Mouse (Mus musculus): ENCODE results near the gene Ank3.

DNA sequence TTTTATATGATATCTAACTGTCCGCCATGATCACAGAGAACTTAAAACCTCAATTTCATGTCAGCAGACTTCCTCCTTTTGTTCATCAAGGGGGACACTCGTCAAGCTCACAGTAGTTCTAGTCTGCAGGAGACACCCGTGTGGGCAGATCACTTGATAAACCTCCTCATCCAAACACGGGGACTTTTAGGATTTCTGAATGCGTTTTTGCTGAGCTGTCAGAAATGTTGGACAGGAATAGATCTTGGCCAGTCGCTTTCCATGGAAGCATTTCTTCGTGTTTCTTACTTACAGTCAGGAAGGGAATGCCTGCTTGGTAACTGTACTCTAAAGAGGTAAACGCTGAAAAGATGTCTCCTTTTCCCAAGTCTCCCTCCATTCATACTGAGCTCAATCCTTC lies 598.5 kb downstream of the Ank3 start:
- TF ChIP-seq TCF12 (IDR thresholded peaks at IDR 0.05; ENCODE audit: low read depth, low read length) = no peak
- TF ChIP-seq POLR2A (IDR thresholded peaks at IDR 0.05; ENCODE audit: control insufficient read depth in 1 of 2, insufficient read depth in 1 of 2, low read depth in 1 of 2, low read length in 2 of 2, poor library complexity in 1 of 2) = no peak
- no peak for TF ChIP-seq POLR2AphosphoS5 (IDR thresholded peaks at IDR 0.05; ENCODE audit: borderline replicate concordance, low read depth, low read length)
- no peak for TF ChIP-seq CTCF (IDR thresholded peaks at IDR 0.05 in 2 of 3, conservative IDR thresholded peaks at IDR 0.05 in 1 of 3; ENCODE audit: control insufficient read depth in 1 of 3, insufficient read depth in 1 of 3, low read depth in 2 of 3, low read length in 3 of 3, poor library complexity in 1 of 3, severe bottlenecking in 1 of 3)
- no peak for TF ChIP-seq EP300 (IDR thresholded peaks at IDR 0.05; ENCODE audit: low read depth in 1 of 2, low read length in 2 of 2)
- TF ChIP-seq MYC (IDR thresholded peaks at IDR 0.05; ENCODE audit: low read depth, low read length) = no peak

All from MEL (cell line).